Mouse (Mus musculus) right cerebral cortex, postnatal 4 days (tissue): ENCODE measurements around the gene Ppp2r3a.

ENCODE experiments used
- DNase-seq: peaks from one replicate; pipeline ENCODE4 v3.0.0-alpha.2; 2022

Gene Ppp2r3a

DNA sequence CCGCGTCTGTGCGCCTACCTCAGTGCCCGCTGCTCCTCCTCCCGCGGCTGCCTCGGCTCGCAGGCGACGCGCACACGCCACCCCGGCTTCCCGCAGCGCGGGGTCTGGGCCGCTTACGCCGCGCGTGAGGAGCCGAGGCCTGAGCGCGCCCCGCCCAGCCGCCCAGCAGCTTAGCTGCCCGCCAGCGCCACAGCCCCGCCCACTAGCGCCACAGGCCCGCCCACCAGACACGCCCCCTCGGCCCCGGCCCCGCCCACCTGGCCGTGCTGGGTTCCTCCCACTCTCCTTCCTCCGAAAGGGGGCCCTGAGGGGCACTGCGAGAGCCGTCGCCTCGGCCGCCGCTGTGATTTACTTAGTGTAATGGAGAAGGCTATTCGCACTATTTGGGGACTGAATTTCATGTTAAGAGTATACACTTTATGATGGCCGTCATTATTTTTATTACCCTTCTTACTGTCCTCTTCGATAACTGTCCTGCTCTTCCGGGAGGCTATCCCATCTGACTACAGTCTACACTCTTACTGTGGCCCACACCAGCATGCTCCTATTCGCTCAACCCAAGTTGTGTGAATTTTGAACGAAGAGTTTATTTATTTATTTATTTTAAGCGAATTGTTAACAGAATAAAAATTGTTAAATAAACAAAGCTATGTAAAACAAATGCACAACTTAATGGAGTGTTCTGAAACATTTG, at the start of gene Ppp2r3a:
Ppp2r3a (minus strand) TSS at position 152 of the 694 bp plus-strand sequence.
- peak; percentile 97 for DNase-seq

DNA sequence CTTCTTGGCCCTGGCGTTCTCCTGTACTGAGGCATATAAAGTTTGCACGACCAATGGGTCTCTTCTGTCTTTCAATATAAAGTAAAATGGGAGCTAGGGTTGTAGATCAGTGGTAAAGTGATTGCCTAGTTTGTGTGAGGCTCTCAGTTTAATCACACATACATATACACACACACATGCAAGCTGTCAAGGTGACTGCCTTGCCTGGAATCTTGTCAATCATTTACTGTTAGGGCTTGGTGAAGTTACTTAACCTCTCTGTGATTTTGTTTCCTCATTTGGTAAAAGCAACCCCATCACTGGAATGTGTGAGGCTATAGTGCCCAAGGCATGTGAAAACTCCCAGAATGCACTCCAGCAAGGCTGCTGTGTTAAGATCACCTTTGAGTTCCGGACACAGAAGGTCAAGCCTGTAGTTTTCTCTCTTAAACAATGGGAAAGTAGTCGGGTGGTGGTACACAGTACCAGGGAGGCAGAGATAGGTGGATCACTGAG, 48.9 kb upstream of the Ppp2r3a start:
- no peak for DNase-seq

- no peak for DNase-seq
Observed at GRCm38 (mm10) chr9:101291676-101292660, 40.4 kb upstream of the Ppp2r3a start.

GRCm38 (mm10) chr9:101290876-101291275, 39.3 kb upstream of the Ppp2r3a start:
- DNase-seq, result no peak

- DNase-seq, result no peak
Observed at GRCm38 (mm10) chr9:101289750-101290149, 38.2 kb upstream of the Ppp2r3a start.

- no peak for DNase-seq
Observed at GRCm38 (mm10) chr9:101288901-101289647, 37.5 kb upstream of the Ppp2r3a start.

GRCm38 (mm10) chr9:101286766-101287165, 35.2 kb upstream of the Ppp2r3a start:
- DNase-seq, result no peak

- DNase-seq, result no peak
Observed at GRCm38 (mm10) chr9:101284049-101284448, 32.5 kb upstream of the Ppp2r3a start.

DNA sequence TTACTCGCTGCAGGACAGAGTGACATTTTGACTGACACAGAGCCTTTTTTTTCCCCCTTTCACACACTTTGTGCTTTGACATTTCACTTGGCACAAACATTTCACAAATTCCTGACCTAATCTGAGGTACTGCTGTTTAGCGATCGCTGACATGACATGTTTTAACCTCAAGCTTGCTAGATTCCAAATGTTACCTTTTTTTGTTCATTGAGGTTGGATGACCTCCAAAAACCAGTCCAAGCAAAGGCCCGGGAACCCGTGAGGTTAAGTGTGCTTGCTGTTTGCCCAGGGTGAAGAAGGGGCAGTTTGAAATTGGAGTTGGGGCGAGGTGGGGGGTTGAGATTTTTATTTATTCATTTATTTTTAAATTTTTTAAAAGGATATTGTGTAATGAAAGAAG, 31.1 kb upstream of the Ppp2r3a start:
- no peak for DNase-seq

DNA sequence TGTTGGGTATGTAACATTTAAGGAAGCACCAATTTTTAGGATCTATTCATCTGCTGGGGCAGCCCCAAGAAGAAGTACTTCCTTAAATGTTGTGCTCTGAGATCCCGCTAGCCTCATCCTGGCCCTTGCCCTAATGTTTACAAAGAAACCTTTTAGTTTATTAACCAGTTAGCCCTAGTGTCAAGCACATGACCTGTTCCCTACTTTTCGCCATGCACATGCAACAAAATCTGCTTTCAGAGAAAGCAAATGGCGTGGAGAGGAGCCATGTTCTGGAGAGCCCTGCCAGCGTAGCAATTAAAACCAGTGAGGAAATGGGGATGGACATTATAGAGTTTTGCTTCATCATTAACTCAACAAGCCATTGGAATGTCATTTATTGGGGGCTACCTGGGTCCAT, 30.3 kb upstream of the Ppp2r3a start:
- no peak for DNase-seq

DNA sequence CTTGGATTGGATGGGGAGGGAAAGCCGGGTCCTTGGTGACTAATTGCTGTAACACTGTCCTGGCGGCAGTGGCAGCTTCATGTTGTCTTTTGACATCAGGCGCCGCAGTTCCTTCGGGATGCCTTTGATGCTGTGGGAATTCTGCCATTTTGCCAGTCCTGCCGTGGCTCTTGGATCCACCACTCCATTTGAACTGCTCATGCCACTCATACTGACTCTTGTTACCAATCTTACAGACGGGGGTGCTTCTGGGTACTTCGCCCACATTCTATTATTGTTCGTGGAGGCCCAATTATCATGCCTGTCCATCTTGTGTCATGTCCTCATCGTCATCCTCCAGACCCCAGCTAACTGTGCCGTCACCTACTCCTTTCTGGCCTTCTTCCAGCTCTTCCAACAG, 29.7 kb upstream of the Ppp2r3a start:
- no peak for DNase-seq

DNA sequence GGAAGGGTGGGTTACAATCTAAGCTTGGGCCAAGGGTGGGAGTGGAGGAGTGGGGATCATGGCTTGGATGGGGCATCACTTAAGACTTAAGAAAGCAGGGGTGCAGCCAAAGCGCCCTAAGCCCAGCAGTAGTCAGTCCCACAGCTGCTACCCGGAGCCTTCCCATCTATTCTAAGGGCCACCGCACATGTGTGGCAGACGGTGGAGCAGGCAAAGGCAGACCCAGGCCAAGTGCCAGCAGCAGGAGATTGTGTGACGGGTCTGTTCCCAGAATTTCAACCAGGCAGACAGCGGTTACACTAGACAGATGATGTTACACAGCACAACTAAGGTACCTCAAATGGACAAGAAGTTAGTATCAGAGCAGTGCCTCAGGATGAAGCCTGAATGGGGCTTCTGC, 29.3 kb upstream of the Ppp2r3a start:
- DNase-seq, result no peak

- no peak for DNase-seq
Observed at GRCm38 (mm10) chr9:101280211-101280610, 28.6 kb upstream of the Ppp2r3a start.

DNA sequence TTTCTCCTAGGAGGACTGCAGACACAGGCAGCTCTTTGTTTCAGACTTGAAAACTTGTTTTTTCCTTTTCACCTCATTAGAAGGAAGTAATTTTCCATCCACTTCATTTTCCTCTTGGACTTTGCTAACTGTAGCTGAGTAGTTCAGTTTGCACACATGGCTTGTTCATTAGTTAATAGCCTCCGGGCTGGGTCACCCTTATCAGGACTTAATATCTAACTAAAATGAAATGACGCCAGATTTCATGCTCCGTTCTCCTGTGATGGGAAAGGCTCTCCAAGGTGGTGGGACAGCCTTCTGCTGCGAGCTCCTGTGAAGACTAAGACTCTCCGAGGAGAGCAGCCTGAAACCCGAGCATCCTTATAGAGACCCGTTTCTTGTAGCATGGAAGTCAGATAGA, 21.1 kb upstream of the Ppp2r3a start:
- no peak for DNase-seq

DNA sequence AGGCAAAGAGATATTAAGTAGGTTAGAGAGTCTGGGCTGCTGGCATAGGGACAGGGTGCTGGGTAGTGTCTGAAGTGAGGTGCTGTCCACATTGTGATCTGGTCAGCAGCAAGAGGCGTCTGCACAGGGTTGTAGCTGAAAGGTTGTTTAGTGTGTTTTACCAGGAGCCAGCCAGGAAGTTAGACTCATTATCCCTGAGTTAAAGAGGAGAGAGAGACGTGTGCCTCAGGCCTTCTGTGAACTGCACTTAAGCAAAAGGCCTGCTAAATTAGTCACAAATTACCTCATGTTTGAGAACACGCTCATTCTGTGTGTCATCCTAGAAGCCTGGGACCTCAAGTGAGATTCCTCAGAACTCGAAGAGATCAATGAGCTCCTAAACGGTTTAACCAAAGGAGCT, 18.4 kb upstream of the Ppp2r3a start:
- DNase-seq, result no peak

DNA sequence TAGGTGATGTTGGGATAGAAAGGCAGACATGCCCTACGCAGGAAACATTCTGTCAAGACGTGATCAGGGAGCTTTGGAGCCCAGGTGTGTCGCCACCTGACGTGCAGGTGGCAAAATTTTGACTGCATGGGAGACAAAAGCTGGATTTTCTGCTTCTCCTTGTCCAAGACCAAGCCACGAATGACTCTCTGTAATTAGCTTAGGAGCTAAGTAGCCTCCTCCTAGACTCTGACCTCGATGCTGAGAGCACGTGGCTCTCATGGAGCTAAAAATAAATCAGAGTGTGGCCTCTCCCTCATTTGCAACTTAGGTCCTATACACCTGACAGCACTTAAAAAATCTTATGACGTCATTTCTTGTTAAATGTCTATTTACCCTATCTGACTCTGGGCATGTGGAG, 14.4 kb upstream of the Ppp2r3a start:
- no peak for DNase-seq

- DNase-seq, result no peak
Observed at GRCm38 (mm10) chr9:101265546-101265945, 14.0 kb upstream of the Ppp2r3a start.

DNA sequence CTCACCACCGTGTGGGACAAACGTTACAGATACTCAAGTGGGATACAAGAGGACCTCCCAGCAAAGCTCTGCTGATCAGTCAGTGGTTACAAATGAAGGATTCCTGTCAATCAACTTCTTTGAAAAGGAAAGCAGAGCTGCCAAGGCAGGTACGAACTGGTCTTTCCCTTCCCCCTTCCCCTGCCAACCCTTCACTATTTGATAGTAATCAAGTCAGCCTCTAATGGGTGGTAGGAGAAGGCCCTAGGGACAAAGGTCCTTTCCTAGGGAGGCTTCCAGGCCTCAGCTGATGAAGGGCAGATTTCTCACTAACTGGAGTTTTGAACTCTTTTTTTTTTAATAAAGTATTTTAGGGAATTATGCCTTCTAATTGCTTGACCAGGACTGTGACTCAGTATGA, 11.2 kb upstream of the Ppp2r3a start:
- DNase-seq, result no peak

- peak; percentile 19 for DNase-seq
Observed at GRCm38 (mm10) chr9:101261989-101262571, 10.5 kb upstream of the Ppp2r3a start.

- DNase-seq, result no peak
Observed at GRCm38 (mm10) chr9:101261443-101261842, 9.8 kb upstream of the Ppp2r3a start.

DNA sequence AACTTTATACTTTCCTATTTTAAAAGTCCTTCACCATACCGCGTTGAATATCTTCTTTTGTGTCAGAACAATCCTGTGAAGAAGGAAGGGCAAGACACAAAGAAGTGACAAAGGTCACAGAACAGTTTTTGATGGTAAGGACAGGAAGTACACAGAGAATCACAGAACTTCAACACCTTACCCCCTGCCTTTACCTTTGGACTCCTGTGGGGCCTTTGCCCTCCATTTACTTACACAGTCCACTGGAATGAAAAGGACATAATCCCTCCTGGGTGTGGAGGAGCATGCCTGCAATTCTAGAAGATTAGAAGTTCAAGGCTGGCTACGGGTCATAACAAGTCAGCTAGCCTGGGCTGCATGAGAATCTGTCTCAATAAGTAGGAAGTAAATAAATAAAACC, 1.5 kb upstream of the Ppp2r3a start:
- DNase-seq, result no peak

DNA sequence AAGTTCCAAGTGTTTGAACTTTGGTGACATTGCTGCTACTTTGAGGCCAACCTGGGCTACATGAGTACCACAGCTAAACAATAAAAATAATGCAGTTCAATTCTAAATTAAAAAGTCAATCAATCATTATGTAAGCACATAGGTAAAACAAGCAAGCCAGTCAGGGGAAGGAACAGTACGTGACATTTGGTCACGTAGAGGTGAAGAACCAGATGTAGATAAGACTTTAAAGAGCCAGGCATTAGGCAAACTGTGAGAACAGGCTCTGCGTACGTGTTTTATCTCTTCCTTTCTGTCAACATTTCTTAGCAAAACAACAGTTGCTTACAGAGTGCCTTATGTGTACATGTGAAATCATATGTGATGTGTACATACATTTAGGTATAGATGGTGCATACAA, 946 bp upstream of the Ppp2r3a start:
- DNase-seq, result no peak
